Mouse (Mus musculus) frontal cortex, adult 2 months (tissue): ENCODE results near the gene Bcas1. TPM values are rescaled to one million over a fixed set of nuclear protein-coding genes. Genes with fewer than 3 reads are reported as not detected.

Source experiments
- DNase-seq, 2 experiments: peaks; one replicate each; pipeline ENCODE4 v3.0.0; 2022; ENCODE audit warnings: low spot score in 1 of 2; ENCODE audit errors: extremely low spot score in 1 of 2
- polyA plus RNA-seq: library from polyadenylated mRNA; depleted of rRNA; stranded (reverse); fragments of >200 nt; gene quantifications from 2 replicates; pipeline ENCODE4 v1.2.3, GENCODE M21; 2012; rRNA removed

Bcas1 gene
- polyA plus RNA-seq, 1 experiment: 87.9 TPM

DNA sequence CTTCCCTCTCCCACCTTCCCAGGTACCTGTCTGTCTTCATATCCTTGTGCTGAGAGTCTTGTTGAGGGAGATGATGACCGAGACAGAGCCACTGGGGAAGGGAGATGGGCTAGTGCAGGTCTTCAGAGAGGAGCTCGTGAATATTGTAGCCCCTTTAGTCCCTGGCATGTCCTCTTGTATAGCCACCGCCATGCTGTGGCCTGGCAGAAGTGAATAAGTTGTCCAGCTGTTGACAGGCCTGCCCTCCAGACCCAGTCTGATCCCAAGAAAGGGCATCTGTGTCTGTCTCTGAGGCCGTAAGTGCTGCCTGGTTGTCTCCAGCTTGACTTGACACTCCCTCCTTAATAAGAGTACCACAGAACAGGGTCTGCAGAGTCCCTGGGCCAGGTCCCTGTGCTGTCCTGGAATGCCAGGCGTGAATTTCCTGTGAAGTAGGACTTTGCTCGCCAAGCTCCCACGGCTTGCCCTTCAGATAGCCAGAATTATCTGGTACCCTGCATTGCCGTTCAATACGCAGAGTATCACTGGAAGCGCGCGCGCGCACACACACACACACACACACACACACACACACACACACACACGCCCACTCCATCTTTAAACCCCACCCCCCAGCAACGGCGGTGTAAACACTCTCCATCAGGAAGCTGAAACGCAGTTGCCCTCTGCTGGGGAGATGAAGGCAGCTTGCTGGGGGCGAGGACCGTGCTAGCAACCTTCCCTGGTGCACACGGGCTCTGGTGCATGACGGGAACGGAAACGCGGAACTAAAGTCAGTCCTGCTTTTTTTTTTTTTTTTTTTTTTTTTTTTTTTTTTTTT lies 108.7 kb downstream of the Bcas1 start:
- DNase-seq: peak; percentile 75 to 86

DNA sequence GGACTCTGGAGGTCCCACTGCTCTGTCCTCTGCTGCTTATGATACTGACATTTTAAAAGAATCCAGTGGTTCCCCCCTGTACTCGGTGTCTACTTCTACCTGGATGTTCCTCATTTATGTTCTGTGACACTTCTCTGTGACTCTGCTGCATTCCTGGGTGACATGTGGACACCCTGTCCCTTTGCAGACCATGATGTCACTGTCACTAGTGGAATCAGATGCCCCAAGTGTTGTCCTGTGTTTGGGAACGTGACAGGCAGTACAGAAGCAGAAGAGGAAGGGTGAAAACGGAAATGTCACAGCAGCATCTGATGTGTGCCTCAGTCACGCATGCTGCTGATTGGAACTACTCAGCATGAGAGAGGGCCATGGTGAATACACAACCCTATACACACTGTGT lies 110.9 kb downstream of the Bcas1 start:
- no peak for DNase-seq

GRCm38 (mm10) chr2:170316344-170316743 lies 111.3 kb downstream of the Bcas1 start:
- DNase-seq: no peak

- DNase-seq: no peak
Measured at GRCm38 (mm10) chr2:170310988-170311359, 116.7 kb downstream of the Bcas1 start.

DNA sequence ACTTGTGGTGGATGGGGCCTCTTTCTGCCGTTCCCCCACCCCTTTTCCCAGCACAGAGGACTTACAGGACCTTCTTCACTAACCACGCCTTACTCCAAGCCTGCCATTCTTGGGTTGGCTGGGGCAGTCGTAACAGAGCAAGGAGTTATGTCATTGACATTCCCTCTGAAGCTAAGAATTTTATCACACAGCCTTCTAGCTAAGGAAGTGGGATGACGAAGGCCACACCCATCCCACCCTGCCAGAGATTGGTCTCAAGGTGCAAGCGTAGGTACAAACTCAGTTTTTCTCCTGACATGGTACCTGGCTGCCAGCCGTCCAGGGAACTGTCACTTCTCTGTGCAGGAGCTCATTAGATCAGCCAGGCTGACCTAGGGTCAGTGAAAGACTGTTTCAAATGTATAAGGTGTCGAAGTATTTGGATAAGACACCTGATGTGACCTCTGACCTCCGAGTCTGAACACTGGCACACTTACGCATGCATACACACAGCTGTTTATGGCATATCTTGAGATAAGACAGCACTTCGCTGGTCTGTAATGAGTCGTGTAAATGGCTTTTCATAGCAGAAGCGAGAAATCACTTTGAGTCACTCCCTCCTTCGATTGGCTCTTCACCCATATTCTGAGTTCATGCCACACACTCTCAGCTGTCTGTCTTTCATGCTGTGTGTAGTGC lies 117.2 kb downstream of the Bcas1 start:
- no peak for DNase-seq

DNA sequence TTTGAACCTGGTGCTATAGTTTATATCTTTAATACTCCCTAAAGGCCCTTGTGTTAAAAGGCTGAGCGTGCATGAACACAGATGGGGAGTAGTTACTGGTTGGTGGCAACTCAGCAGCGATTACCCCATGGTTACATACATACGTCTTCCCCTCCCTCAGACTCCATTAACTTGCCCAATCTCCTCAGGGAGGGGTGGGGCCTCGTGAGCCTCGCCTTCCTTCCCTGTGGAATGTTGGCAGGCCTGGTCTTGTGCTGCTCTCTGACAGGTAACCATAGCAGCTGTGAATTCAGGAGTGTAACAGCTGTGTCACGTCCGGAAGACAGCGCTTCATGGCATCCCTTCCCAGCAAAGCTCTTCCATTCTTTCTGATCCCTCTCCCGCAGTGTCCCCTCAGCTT lies 118.7 kb downstream of the Bcas1 start:
- no peak for DNase-seq

DNA sequence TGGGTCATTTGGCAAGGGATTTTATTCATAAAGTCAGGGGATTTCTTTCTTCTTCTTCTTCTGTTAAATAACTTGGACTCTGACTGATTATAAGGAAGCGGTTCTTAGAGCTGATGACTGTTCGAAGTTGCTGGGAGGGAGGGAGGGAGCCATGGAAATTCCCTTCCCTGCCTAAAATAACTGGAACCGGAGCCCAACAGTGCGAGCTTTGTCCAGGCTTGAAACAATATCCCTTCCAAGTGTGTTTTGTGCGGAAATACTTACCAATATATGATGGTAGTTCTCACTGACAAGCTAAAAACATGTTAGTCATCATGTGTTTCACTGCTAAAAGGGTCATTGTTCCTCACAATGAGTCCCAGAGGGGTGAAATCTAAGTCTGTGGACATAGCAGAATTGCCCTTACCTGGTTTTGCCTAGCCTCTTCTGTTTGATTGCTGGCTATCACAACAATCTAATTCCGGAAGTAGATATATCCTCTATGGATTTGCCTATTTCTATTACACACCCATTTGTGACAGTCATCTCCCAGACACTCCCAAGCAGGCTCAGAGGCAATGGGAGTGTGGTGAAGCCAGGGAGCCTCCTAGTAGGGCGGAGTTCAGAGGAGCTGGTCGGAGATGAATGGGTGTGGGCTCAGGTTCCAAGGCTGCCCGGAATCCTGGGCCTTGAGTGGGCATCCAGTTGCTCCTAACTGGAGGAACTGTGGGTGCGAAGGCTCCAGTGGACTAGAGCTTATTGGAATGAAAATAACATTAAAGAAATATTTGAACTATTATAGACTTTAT lies 119.4 kb downstream of the Bcas1 start:
- no peak for DNase-seq

- no peak for DNase-seq
Measured at GRCm38 (mm10) chr2:170307589-170308021, 120.0 kb downstream of the Bcas1 start.

GRCm38 (mm10) chr2:170306637-170307320 lies 120.9 kb downstream of the Bcas1 start:
- no peak for DNase-seq

GRCm38 (mm10) chr2:170304766-170305165 lies 122.9 kb downstream of the Bcas1 start:
- DNase-seq: no peak

- DNase-seq: no peak
Measured at GRCm38 (mm10) chr2:170303595-170303994, 124.0 kb downstream of the Bcas1 start.

- DNase-seq: no peak
Measured at GRCm38 (mm10) chr2:170302825-170303224, 124.8 kb downstream of the Bcas1 start.

Other genes starting within 250 kb of the Bcas1 start
- 30.8 and 32.9 TPM in 2 replicates for gene Pfdn4, start 68.6 kb upstream of the Bcas1 start, polyA plus RNA-seq
- 0.08 and 0.11 TPM in 2 replicates for gene Cyp24a1, start 69.3 kb upstream of the Bcas1 start, polyA plus RNA-seq
- gene 4930470P17Rik, start 174.2 kb upstream of the Bcas1 start, polyA plus RNA-seq: not detected in 2 replicates